Mouse (Mus musculus) liver, embryonic 12.5 days (tissue): Measurements from ENCODE around the gene Igfbp5. TPM values are rescaled to one million over a fixed set of nuclear protein-coding genes. Genes with fewer than 3 reads are reported as not detected.

Experiments
- ATAC-seq: fragments of 200-750 bp; cut with Nextera tagmentation; 2 replicates; pipeline ENCODE4 v1.8.0; 2017; ENCODE audit warnings: moderate number of reproducible peaks, mild to moderate bottlenecking, moderate library complexity
- H3K27ac ChIP-seq: fragments of 300-500 bp; sonication (generic); 2 replicates; pipeline ENCODE4 v1.5.1; 2016; ENCODE audit warnings: mild to moderate bottlenecking
- H3K27me3 ChIP-seq: fragments of 300-500 bp; sonication (generic); replicated peaks from 2 replicates; pipeline ENCODE4 v1.6.1; 2016; ENCODE audit warnings: mild to moderate bottlenecking, moderate library complexity
- H3K36me3 ChIP-seq: fragments of 300-500 bp; sonication (generic); 2 replicates; pipeline ENCODE4 v1.6.1; 2016; ENCODE audit warnings: mild to moderate bottlenecking, moderate library complexity
- H3K4me1 ChIP-seq: fragments of 300-500 bp; sonication (generic); 2 replicates; pipeline ENCODE4 v1.6.1; 2016
- H3K4me2 ChIP-seq: fragments of 300-500 bp; sonication (generic); 2 replicates; pipeline ENCODE4 v1.6.1; 2016; ENCODE audit warnings: mild to moderate bottlenecking, moderate library complexity
- H3K4me3 ChIP-seq: fragments of 300-500 bp; sonication (generic); 2 replicates; pipeline ENCODE4 v1.5.1; 2016; ENCODE audit warnings: mild to moderate bottlenecking, moderate library complexity
- H3K9ac ChIP-seq: fragments of 300-500 bp; sonication (generic); 2 replicates; pipeline ENCODE4 v1.6.1; 2016; ENCODE audit warnings: mild to moderate bottlenecking, moderate library complexity
- H3K9me3 ChIP-seq: fragments of 300-500 bp; sonication (generic); replicated peaks from 2 replicates; pipeline ENCODE4 v1.6.1; 2016; ENCODE audit warnings: mild to moderate bottlenecking, moderate library complexity
- WGBS: fragments of 180-500 bp; shearing (Covaris S2); methylation state at CpG from one replicate; pipeline ENCODE4 v1.1.7; 2016; ENCODE audit not compliant: insufficient replicate concordance; 5-methylcytosine and 5-hydroxymethylcytosine counted together
- polyA plus RNA-seq: library from polyadenylated mRNA; unstranded; fragments of >200 nt; fragmentation: Nextera tagmentation; extraction: Ambion mirVana; gene quantifications from 2 replicates; pipeline ENCODE4 v1.2.1, GENCODE M21; 2016

Gene Igfbp5
- polyA plus RNA-seq, 1 experiment from 2014 or later, result 7.6 TPM

GRCm38 (mm10) chr1:72856209-72856909 lies 18.3 kb downstream of the Igfbp5 start:
- 69% methylated on average over 19 of the region's 19 CpGs for WGBS
- Histone ChIP-seq H3K4me2 (no peak overlapping the region), H3K9ac (no peak overlapping the region), H3K27me3 (no peaks in the 10 kb centered on the region), H3K4me1 (no peaks in the 10 kb centered on the region), H3K27ac (no peak overlapping the region), H3K9me3 (no peaks in the 10 kb centered on the region), H3K36me3 (no peaks in the 10 kb centered on the region), H3K4me3 (no peak overlapping the region)
- no peak for ATAC-seq

GRCm38 (mm10) chr1:72855729-72856128 lies 19.0 kb downstream of the Igfbp5 start:
- Histone ChIP-seq H3K27me3 (no peaks in the 10 kb centered on the region), H3K27ac (no peak overlapping the region), H3K4me3 (no peak overlapping the region), H3K9me3 (no peaks in the 10 kb centered on the region), H3K36me3 (no peaks in the 10 kb centered on the region), H3K9ac (no peak overlapping the region), H3K4me2 (no peak overlapping the region), H3K4me1 (no peaks in the 10 kb centered on the region)
- ATAC-seq, result no peak
- WGBS, result 75% methylated on average over 10 of the region's 10 CpGs

GRCm38 (mm10) chr1:72854337-72855237 lies 20.1 kb downstream of the Igfbp5 start:
- H3K36me3 ChIP-seq, result no peaks in the 10 kb centered on the region
- H3K27me3 ChIP-seq, result no peaks in the 10 kb centered on the region
- WGBS, result 44% methylated on average over 10 of the region's 10 CpGs
- H3K4me2 ChIP-seq, result no peak overlapping the region
- no peaks in the 10 kb centered on the region for H3K4me1 ChIP-seq
- no peak overlapping the region for H3K9ac ChIP-seq
- no peak overlapping the region for H3K4me3 ChIP-seq
- no peaks in the 10 kb centered on the region for H3K9me3 ChIP-seq
- H3K27ac ChIP-seq, result no peak overlapping the region
- 0 out of 2 replicates have a peak, but pooled peaks have one; percentile 47 for ATAC-seq

GRCm38 (mm10) chr1:72853759-72854158 lies 20.9 kb downstream of the Igfbp5 start:
- Histone ChIP-seq H3K4me2 (no peak overlapping the region), H3K9ac (no peak overlapping the region), H3K4me1 (no peaks in the 10 kb centered on the region), H3K27ac (no peak overlapping the region), H3K4me3 (no peak overlapping the region), H3K9me3 (no peaks in the 10 kb centered on the region), H3K27me3 (no peaks in the 10 kb centered on the region), H3K36me3 (no peaks in the 10 kb centered on the region)
- ATAC-seq, result no peak
- WGBS, result 50% methylated on average over 1 of the region's 1 CpGs

GRCm38 (mm10) chr1:72849037-72849436 lies 25.6 kb downstream of the Igfbp5 start:
- Histone ChIP-seq H3K36me3 (no peaks in the 10 kb centered on the region), H3K9me3 (no peaks in the 10 kb centered on the region), H3K4me1 (no peaks in the 10 kb centered on the region), H3K27me3 (no peaks in the 10 kb centered on the region), H3K9ac (no peak overlapping the region), H3K4me3 (no peak overlapping the region), H3K27ac (no peak overlapping the region), H3K4me2 (no peak overlapping the region)
- WGBS, result 76% methylated on average over 8 of the region's 8 CpGs
- ATAC-seq, result no peak

- ATAC-seq, result no peak
- Histone ChIP-seq H3K4me2 (no peak overlapping the region), H3K4me3 (no peak overlapping the region), H3K4me1 (no peaks in the 10 kb centered on the region), H3K27me3 (no peaks in the 10 kb centered on the region), H3K36me3 (no peaks in the 10 kb centered on the region), H3K27ac (no peak overlapping the region), H3K9me3 (no peaks in the 10 kb centered on the region), H3K9ac (no peak overlapping the region)
- WGBS, result 59% methylated on average over 4 of the region's 4 CpGs
These were observed 26.8 kb downstream of the Igfbp5 start for GRCm38 (mm10) chr1:72847849-72848380.

GRCm38 (mm10) chr1:72844675-72845074 lies 30.0 kb downstream of the Igfbp5 start:
- 73% methylated on average over 6 of the region's 6 CpGs for WGBS
- Histone ChIP-seq H3K27ac (no peak overlapping the region), H3K9me3 (no peaks in the 10 kb centered on the region), H3K4me2 (no peak overlapping the region), H3K27me3 (no peaks in the 10 kb centered on the region), H3K36me3 (no peaks in the 10 kb centered on the region), H3K4me1 (no peaks in the 10 kb centered on the region), H3K4me3 (no peak overlapping the region), H3K9ac (no peak overlapping the region)
- ATAC-seq, result no peak

GRCm38 (mm10) chr1:72842666-72843459 lies 31.8 kb downstream of the Igfbp5 start:
- Histone ChIP-seq H3K27ac (no peak overlapping the region), H3K27me3 (no peaks in the 10 kb centered on the region), H3K4me3 (no peak overlapping the region), H3K9me3 (no peaks in the 10 kb centered on the region), H3K9ac (no peak overlapping the region), H3K4me2 (no peak overlapping the region), H3K36me3 (no peaks in the 10 kb centered on the region), H3K4me1 (no peaks in the 10 kb centered on the region)
- ATAC-seq, result no peak
- 75% methylated on average over 18 of the region's 18 CpGs for WGBS

GRCm38 (mm10) chr1:72839791-72840190 lies 34.9 kb downstream of the Igfbp5 start:
- H3K9me3 ChIP-seq, result no peaks in the 10 kb centered on the region
- H3K27ac ChIP-seq, result no peak overlapping the region
- H3K4me2 ChIP-seq, result no peak overlapping the region
- WGBS, result 74% methylated on average over 7 of the region's 7 CpGs
- no peaks in the 10 kb centered on the region for H3K27me3 ChIP-seq
- ATAC-seq, result no peak
- H3K9ac ChIP-seq, result no peak overlapping the region
- no peaks in the 10 kb centered on the region for H3K4me1 ChIP-seq
- no peak overlapping the region for H3K4me3 ChIP-seq
- H3K36me3 ChIP-seq, result no peaks in the 10 kb centered on the region

- no peak overlapping the region for H3K27ac ChIP-seq
- no peak overlapping the region for H3K4me2 ChIP-seq
- no peaks in the 10 kb centered on the region for H3K36me3 ChIP-seq
- no peak overlapping the region for H3K9ac ChIP-seq
- no peaks in the 10 kb centered on the region for H3K27me3 ChIP-seq
- ATAC-seq, result no peak
- no peaks in the 10 kb centered on the region for H3K9me3 ChIP-seq
- 67% methylated on average over 8 of the region's 8 CpGs for WGBS
- H3K4me1 ChIP-seq, result no peaks in the 10 kb centered on the region
- no peak overlapping the region for H3K4me3 ChIP-seq
These were observed 35.3 kb downstream of the Igfbp5 start for GRCm38 (mm10) chr1:72839356-72839755.

GRCm38 (mm10) chr1:72833563-72833962 lies 41.1 kb downstream of the Igfbp5 start:
- no peak for ATAC-seq
- no peak overlapping the region for H3K4me3 ChIP-seq
- no peaks in the 10 kb centered on the region for H3K4me1 ChIP-seq
- H3K9me3 ChIP-seq, result no peaks in the 10 kb centered on the region
- H3K36me3 ChIP-seq, result no peaks in the 10 kb centered on the region
- H3K9ac ChIP-seq, result no peak overlapping the region
- 73% methylated on average over 4 of the region's 4 CpGs for WGBS
- H3K4me2 ChIP-seq, result no peak overlapping the region
- H3K27me3 ChIP-seq, result peaks cover 2% of the 10 kb centered on the region; the same call in 1 of the 2 replicates
- no peak overlapping the region for H3K27ac ChIP-seq
